Mouse (Mus musculus): Measurements from ENCODE around the gene Med13l.

The Med13l gene

DNA sequence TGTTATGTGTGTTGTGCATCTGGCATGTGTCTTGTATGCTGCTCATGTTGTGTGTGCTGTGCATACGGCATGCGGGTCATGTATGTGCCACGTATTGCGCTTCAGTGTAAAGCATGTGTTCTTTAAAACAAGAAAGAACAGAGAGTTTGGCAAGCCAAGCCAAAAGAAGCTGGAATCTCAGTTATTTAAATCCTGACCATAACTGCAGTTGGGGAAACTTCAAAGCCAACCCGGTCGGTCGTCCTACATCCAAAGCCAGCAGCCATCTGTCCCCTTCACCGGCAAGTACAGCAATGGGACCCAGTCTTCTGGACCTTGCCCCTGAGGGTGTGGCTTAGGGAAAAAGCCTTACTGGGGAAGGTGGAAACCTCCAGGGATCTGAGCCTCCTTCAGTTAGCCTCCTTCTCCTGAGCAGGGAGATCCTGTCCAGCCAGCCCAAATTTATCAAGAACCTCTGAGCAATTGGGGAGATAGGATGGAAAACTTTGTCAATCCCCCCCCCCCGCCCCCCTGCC lies 26.0 kb upstream of the Med13l start:
- TF ChIP-seq GATA4 (IDR thresholded peaks at IDR 0.05; ENCODE audit: insufficient replicate concordance, low read length) = no peak

- no peak for TF ChIP-seq GATA4 (IDR thresholded peaks at IDR 0.05; ENCODE audit: insufficient replicate concordance, low read length)
These were observed 25.3 kb upstream of the Med13l start for GRCm38 (mm10) chr5:118535130-118535529.

DNA sequence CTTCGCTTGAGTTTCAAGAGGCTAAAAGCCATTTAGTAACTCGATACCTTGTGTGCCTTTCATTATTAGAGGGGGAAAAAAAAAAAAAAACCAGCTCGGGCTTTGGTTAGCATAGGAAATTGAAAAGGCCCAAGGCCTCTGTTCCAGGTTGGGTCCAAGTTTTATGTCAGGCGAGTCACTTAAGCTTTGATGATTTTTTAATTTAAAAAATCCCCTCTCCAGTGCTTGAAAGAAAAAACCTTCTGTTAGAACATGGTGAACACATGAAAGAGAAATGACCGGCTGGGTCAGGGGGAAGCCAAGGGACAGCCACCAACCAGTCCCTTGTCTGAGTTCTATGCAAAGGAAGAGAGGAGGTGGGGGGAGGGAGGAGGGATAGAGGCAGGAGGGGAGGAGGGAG lies 22.0 kb upstream of the Med13l start:
- TF ChIP-seq GATA4 (IDR thresholded peaks at IDR 0.05; ENCODE audit: insufficient replicate concordance, low read length) = no peak

DNA sequence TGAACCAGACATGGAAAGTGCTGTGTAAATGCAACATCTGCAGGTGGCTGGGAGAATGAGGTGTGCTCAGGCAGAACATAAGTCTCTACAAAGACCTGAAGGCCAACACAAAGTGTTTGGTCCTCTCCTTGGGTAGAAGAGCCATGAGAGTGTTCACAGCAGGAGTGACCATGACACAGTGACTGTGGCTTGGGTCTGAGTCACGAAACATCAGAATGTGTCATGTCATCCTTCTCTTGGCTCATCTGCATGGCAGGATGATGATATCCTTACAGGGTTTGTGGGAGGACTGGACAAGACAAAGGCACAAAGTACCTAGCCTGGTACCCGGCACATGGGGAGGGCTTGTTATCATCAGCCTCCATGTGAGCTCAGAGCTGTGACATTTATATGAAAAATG lies 16.7 kb upstream of the Med13l start:
- no peak for TF ChIP-seq GATA4 (IDR thresholded peaks at IDR 0.05; ENCODE audit: insufficient replicate concordance, low read length)

DNA sequence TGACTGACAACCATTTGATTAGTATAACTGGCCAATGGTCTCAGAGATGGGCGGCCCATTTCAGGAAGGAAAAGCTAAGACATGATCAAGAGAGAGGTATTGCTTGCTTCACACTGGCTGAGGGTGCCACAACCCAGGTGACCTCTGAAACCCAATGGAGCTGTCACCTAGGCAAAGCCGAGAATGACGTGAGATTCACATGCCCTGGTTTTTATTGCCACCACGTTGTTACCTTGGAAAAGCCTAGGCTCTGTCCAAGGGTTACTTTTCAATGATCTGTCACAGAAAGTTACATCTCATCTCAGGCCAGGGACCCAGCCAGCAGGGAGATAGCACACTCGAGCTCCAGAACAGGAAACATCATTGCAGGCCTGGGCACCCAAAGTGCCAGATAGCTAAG lies 10.0 kb upstream of the Med13l start:
- TF ChIP-seq GATA4 (IDR thresholded peaks at IDR 0.05; ENCODE audit: insufficient replicate concordance, low read length) = no peak

GRCm38 (mm10) chr5:118553290-118553689 lies 7.2 kb upstream of the Med13l start:
- no peak for TF ChIP-seq GATA4 (IDR thresholded peaks at IDR 0.05; ENCODE audit: insufficient replicate concordance, low read length)

- TF ChIP-seq GATA4 (IDR thresholded peaks at IDR 0.05; ENCODE audit: insufficient replicate concordance, low read length) = no peak
These were observed 5.2 kb upstream of the Med13l start for GRCm38 (mm10) chr5:118555305-118555704.

GRCm38 (mm10) chr5:118556387-118556937 lies 4.0 kb upstream of the Med13l start:
- TF ChIP-seq GATA4 (IDR thresholded peaks at IDR 0.05; ENCODE audit: insufficient replicate concordance, low read length) = no peak

DNA sequence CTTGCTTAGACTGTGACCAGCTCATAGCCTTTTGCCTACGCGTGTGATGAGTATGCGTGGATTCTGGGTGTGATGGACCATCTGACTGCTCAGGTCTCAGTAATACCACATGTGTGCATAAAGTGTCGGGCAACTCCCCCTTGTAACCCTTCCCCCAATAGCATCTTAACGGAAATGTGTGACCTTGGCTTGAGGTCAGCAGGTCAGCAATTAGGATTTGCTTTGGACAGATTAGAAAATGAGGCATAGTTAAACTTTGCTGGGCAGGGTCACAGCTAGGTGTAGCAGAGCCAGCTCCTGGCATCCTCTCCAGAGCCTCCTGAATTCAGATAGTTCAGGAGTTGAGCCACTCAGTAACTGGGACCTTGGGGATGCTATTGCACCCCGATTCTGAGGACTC lies 1.6 kb upstream of the Med13l start:
- TF ChIP-seq GATA4 (IDR thresholded peaks at IDR 0.05; ENCODE audit: insufficient replicate concordance, low read length) = no peak

DNA sequence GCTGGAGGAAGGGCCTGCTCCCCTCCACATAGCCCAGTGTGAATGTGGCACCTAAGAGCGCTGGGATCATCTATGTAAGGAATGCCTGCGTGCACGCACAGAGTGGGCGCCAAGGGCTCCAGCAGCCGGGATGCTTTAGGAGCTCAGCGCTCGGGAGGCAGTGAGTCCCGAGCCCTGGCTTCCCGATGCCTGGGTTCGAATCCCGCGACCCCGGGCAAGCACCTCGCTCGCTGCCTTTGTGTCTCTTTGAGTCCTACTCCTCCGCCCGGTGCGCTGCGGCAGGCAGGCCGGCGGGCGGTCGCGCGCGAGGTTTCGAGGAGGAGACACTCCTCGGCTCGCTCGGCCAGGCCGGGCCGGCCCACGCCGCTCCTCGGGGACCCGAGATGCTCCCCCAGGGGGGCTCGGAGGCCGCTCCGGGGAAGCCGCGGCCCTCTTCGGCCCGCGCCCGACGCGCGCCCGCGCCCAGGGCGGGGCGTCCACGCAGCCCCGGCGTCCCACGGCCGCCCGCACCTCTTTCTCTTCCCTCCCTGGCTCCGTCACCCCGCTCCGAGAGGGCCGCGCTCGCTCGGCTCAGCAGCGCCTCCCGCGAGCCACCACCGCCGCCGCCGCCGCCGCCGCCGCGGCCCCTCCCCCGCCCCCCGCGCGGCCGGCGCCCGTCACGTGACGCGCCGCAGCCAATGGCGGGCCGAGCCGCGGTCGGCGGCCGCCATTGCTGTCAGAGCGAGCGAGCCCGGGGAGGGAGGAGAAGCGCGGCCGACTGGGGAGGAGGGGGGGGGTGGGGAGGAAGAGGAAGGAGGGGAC lies 695 bp upstream of the Med13l start:
- no peak for TF ChIP-seq GATA4 (IDR thresholded peaks at IDR 0.05; ENCODE audit: insufficient replicate concordance, low read length)

DNA sequence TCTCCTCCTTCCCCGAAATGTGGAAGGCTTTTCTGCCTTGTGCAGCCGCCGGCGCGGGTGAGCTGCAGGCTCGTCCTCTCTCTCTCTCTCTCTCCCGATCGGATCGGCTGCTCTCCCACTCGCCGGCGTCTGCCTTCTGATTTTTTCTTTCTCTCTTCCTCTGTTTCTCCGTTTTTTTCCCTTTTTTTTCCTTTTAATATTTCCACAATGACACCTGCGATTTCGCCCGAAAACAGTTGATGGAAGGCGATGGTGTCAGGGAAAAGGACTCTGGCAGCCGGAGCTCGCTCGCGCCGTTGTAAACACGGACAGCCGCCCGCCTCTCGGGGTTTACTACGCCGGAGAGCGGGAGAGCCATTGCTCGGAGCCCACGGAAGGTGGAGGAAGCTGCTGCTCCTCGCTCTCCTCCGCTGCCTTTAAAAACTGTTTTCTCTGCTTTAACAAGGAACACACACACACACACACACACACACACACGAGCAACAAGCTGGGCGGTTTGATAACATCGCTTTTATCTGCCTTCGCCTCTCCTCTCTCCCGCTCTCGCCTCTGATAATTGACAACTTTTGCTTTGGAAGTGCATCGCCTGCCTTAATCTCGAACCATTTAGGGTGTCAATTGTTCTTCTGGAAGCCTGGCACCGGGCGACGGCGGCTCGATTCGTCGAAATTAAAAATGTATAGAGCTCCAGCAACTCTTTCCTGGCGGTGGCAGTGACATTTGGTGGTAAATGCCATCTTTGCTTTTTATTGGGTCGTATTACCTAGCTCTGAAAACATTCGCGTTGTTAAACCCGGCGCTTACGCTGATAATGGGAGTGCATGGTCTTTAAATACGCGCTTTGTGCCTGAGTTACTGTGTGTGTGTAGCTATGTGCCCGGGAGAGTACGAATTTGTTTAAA lies 858 bp downstream of the Med13l start:
- 0 out of 2 replicates have a peak, but pooled peaks have one; percentile 15 for TF ChIP-seq GATA4 (IDR thresholded peaks at IDR 0.05; ENCODE audit: insufficient replicate concordance, low read length)

DNA sequence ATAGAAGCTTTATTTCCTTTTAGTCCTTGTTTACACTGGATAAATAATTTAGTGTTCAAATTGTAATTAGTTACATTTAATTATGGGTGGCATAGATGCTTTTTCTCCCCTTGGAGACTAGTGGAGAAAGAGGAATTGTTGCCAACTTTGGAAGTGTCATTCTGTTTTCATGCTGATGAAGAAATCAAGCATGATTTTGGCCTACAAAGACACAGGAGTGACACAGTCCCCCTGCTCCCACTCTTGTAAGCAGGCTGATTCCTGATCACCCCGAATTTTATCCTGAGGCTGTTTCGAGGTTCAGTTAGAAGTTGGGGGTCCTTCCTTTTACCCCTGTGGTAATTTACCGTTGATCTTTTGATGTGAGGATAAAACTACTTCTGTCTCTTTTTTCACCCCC lies 1.7 kb downstream of the Med13l start:
- TF ChIP-seq GATA4 (IDR thresholded peaks at IDR 0.05; ENCODE audit: insufficient replicate concordance, low read length) = no peak

GRCm38 (mm10) chr5:118563590-118563989 lies 3.1 kb downstream of the Med13l start:
- TF ChIP-seq GATA4 (IDR thresholded peaks at IDR 0.05; ENCODE audit: insufficient replicate concordance, low read length) = no peak

GRCm38 (mm10) chr5:118567395-118567794 lies 6.9 kb downstream of the Med13l start:
- TF ChIP-seq GATA4 (IDR thresholded peaks at IDR 0.05; ENCODE audit: insufficient replicate concordance, low read length) = no peak

GRCm38 (mm10) chr5:118569017-118569416 lies 8.5 kb downstream of the Med13l start:
- no peak for TF ChIP-seq GATA4 (IDR thresholded peaks at IDR 0.05; ENCODE audit: insufficient replicate concordance, low read length)
